Mouse (Mus musculus) olfactory bulb, adult 2 months (tissue): ENCODE measurements around the gene Lkaaear1.

Experiments used
- CTCF ChIP-seq: fragments of 200-500 bp; IDR thresholded peaks from 2 replicates; pipeline ENCODE4 v1.5.1; 2012; ENCODE audit warnings: low read depth, mild to moderate bottlenecking, low read length, moderate library complexity; ENCODE audit not compliant: insufficient read depth
- POLR2A ChIP-seq: fragments of 200-500 bp; IDR thresholded peaks from 2 replicates; pipeline ENCODE4 v1.6.1; 2012; ENCODE audit warnings: mild to moderate bottlenecking, low read depth, low read length, moderate library complexity; ENCODE audit not compliant: insufficient read depth

- no peak for TF ChIP-seq POLR2A
- TF ChIP-seq CTCF = no peak
Measured at GRCm38 (mm10) chr2:181681978-181682377, 16.3 kb downstream of the Lkaaear1 start.
